Mouse (Mus musculus) liver, adult 2 months (tissue): ENCODE measurements around the gene Pld1.

Experiments
- CTCF ChIP-seq: fragments of 200-500 bp; IDR thresholded peaks from 2 replicates; pipeline ENCODE4 v1.5.1; 2011; ENCODE audit warnings: low read depth, low read length, control low read depth
- POLR2A ChIP-seq: fragments of 200-500 bp; IDR thresholded peaks from 2 replicates; pipeline ENCODE4 v1.6.1; 2011; ENCODE audit warnings: low read length, control low read depth; ENCODE audit not compliant: insufficient read depth; ENCODE audit errors: extremely low read depth

- TF ChIP-seq POLR2A: no peak
- no peak for TF ChIP-seq CTCF
These were observed 17.5 kb downstream of the Pld1 start for GRCm38 (mm10) chr3:27956006-27956405.
